Mouse (Mus musculus) ZHBTc4 (cell line): ENCODE results near the gene Dpy19l1.

Experiments used
- DNase-seq: peaks from one replicate; pipeline ENCODE4 v3.0.0-alpha.2; 2011; ENCODE audit warnings: low read depth, low spot score

Dpy19l1 gene

DNA sequence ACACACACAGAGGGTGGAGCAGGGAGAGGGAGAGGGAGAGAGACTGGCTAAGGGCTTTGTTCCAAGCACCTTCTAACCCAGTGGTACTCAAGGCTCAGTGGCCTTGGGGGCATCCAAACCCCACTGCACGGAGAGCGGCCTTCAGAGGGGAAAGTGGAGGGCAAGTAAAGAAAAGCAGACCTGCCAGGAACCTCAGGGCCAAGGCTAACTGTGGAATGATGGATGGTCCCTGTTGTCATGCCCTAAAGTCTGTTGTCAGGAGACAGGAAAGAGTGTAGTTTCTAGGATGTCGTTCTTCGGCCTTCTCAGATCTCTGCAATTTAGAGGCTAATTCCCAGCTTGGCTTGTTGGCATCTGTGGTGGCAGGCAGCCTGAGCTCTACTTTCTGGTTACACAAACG is 32.8 kb downstream of the Dpy19l1 start:
- DNase-seq = no peak

DNA sequence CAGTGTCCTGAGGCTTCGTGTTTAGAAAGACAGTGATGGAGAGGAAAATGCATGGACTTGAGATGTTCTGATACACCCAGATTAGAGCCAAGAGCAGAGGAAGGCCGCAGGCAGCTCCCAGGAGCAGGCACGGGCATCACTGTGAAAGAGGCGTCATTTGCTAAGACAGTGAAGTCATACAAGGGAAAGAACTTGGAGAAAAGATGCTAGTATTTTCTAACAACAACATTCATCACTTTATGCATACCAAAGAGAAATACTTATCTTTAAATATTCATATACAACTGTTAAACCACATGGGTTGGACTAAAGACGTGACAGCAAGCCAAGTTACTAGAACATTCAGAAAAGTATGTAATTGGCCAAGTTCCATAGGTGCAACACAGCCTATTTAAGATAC is 35.8 kb downstream of the Dpy19l1 start:
- no peak for DNase-seq

DNA sequence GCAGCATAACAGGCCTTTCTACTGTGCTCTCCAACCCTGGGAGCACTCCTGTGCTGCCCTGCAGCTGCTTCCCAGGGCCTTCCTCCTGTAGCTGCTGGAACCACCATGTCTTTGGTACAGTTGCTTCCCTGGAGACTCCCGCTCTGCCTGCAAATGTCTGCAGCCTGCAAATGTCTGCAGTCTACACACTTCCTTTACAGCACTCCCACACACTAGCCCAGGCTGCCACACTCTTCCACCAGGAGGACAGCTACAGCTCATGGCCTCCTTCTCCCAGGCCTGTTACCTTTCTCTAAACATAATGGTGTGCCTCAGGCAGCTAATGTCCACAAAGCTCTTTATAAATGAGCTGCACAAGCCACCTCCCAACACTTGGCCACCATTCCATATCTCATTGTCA is 36.3 kb downstream of the Dpy19l1 start:
- DNase-seq = no peak

DNA sequence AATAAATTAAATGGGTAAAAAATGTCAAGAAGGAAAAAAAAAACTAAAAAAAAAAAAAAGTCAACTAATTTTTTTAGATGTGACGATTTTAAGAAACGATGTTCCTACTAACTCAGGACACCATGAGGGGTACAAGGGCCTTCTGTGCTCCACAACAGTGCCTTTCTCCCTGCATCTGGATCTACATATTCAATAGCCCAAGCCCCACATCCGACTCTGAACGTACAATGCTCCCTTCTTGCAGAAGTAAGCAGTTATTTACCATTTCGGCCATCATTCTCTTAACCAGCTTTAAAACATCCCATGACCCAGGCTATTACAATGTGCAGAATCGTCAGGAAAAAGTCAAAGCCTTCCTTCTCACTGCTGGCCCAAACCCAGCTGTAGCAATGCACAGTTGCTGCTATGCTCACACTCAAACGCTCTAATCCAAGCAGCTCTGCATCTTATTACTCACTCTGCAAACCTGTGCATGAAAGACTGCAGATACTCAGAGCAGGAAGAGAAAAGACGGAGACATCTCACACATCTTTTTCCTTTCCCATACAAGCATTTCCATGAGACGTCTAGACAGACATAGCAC is 41.5 kb downstream of the Dpy19l1 start:
- no peak for DNase-seq

DNA sequence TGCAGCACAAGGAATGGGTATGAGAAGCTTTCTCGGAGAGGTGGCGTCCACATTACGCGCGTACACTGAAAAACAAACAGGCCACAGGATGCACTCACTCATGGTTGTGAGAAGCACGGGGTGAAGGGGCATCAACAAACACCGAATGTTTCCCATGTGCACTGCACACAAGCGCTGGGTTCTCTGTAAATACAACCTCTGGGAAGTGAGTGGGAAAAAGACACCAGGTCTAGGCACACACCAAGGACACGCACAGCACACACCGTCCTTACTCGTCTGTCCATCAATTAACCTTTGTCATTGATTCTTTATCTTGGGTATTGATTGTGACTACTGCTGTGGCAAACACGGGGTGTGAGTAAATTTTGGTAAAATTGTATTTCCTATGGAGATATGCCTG is 49.1 kb downstream of the Dpy19l1 start:
- no peak for DNase-seq

DNA sequence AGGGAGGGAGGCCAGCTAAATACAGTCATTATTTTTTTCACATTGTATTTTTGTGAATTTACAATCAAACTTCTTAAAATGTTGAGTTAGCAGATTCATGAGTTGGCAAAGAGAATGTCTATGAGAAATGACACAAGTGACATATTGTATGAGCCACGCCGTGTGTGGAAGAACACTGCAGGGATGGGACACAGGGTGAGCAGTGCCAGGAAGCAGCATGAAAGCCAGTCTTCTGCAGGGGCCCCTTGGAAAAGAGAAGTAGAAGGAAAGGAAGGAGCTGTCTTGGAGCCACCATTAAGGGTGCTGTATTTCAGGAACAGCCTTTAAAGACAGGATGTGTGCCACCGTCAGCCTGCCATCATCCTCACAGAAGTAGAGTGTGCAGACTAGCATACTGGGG is 52.0 kb downstream of the Dpy19l1 start:
- DNase-seq = no peak

DNA sequence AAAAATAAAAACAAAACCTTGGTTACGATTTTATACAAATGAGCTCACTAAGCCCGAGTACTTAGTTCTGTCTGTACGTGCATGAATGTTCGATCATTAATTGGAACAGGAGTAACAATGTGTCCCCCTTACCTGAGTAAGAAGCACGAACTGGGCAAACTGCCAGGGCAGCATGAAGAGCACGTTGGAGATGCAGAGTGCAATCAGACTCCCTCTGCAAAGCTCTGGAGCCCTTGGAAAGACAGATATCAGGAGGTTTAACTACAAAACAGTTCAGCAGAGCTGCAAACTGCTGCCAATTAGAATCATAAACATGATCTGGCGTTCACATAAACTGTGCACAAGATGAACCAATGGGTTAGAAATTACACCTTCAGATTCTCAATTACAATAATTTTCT is 52.4 kb downstream of the Dpy19l1 start:
- DNase-seq = no peak

DNA sequence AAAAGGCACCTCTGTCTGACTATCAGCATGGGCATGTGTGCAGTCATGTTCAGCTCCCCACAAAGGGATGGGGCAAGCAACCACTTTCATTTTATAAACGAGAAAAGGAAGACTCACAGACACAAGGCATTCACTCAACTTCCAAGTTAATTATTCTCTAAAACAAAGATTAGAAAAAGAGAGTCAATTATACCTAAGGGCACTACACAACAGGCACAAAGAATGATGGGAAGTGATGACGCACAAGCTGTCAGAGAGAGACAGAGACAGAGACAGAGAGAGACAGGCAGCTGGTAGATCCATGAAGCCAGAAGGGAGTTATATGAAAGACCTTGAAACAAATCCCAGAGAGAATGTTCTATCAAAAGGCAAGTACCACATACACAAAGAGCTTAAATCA is 68.0 kb downstream of the Dpy19l1 start:
- no peak for DNase-seq

DNA sequence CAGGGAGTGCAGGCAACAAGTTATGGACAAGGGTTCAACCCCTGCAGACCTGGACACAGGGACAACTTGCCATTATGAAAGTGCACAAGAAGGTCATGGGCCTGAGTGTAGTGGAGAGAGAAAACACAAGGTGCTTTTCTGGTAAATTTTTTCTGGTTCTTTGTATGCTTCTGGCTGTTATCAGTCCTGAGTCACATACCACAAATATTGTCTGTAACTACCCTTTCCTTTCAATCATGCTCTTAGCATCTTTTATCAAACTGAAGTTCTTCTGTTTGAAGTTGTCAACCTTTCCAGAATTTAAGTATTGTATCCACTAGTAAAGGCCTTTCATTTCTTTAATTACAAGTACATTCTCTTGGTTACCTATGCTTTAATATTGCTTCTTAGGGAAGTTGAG is 73.2 kb downstream of the Dpy19l1 start:
- DNase-seq = no peak

DNA sequence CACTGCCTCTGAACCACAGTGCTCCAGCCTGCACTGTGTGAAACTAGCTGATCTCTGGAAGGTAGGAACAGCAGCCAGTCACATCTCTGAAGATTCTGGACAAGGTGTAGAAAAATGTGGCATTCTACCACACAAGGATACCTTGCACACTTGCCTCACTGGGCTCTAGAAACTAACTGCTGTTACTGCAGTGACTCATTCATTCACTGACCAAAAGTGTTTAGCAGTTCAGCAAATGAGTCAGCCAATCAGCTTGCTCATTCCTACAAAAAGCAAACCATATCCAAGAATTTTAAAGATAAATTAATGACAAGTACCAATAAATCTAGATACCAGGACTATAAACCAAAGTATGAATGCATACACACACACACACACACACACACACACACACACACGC is 77.3 kb downstream of the Dpy19l1 start:
- no peak for DNase-seq

DNA sequence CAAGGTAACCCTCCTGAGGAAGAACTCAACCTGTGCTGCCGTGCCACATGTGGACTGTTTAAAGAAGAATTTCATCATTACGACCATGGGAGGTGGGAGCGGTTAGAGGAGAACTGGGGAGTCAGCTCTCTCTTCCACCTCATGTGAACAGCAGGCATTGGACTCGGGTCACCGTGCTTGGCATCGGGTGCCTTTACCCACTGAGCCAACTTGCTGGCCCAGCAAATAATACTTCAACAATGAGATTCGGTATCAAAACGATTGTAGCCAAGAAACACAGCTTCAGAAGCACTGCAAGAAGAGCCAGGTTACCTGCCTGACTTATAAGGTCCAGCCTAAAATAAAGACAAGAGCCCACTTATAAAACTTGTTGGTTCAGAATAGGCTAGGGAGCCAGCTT is 79.7 kb downstream of the Dpy19l1 start:
- no peak for DNase-seq

DNA sequence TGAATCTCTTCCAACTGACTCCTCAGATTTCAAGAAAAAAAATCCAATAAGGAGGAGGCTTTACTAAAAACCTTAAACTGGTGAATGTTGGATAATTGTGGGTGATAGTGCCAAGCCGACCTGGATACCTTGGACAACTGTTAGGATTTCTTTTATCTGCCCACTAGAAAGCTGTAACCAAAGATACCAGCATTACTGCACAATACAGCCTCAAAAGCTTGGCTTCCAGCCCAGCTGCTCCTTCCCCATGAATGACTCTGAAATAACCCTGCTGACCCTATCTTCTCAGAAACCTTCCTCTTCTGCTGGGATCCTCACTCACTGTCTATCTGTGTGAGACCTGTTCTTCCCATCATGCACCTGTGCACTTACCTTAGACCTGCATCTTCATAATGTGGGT is 81.1 kb downstream of the Dpy19l1 start:
- DNase-seq = no peak

DNA sequence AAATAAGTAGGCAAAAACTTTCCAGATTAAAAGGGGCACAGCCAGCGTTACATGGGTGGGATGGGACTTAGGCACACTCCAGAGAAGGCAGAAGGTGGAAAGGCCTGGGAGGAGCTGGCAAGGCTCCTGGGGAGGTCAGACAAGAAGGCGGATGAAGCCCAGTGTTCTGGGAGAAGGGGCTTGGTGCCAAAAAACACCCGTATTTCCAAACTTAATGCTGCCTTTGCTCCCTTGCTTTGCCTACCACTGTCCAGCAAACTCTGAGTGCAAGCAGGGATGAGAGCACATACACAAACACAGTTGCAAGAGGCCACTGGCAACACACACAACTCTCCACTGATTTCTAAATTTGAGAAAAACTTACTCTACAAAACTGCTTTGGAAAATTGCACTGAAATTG is 81.7 kb downstream of the Dpy19l1 start:
- DNase-seq = no peak

DNA sequence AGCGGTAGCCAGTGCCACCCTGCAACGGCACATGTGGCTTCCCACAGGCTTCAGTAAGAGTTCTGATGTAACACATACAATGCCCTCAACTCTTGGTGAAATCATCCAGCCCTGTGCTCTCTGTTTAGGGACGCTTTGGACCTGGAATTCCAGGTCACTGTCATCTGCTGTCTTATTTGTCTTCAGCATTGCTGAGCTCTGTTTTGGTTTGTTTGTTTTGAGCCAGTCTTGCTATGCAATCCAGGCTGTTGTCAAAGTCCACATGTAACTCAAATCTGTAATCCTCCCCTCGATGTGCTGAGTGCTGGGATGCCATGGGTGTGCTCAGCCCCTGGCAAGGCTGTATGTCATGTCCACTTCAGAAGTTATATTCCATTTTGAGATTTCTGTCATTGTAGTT is 82.8 kb downstream of the Dpy19l1 start:
- DNase-seq = no peak

DNA sequence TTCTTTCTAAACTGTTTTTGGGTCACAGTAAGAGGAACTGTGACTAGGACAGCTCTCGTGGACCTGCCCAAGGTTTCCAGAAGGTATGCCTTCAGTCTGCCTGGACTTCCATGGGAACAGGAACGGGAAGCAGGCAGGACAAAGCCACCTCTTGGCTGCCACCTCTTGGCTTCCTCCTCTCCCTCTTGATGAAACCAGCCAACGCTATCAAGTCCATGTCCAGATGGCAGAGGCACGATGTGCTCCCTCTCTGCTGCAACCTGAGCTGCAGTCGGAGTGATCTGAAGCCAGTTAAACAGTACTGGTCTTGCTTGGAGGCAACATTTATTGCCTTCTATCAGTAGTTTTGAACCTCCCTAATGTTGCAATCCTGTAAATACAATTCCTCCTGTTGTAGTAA is 84.7 kb downstream of the Dpy19l1 start:
- DNase-seq = no peak

DNA sequence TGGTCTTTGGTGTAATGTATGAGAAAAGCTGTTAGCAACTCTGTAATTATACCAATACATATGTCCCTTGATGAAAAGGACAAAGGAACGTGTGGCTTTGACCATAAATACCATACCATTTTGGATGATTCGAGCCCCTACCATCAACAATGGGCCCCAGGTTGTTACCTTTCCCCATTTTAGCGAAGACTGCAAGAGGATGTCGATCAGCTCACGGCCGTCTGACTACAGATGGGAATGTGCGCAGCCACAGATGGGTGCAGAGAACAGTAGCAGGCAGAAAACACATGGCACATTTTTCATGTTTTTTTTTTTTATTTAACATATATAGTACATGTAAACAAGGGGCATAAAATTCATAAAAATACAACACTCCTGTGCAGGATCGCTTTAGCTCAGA is 91.5 kb downstream of the Dpy19l1 start:
- DNase-seq = no peak

DNA sequence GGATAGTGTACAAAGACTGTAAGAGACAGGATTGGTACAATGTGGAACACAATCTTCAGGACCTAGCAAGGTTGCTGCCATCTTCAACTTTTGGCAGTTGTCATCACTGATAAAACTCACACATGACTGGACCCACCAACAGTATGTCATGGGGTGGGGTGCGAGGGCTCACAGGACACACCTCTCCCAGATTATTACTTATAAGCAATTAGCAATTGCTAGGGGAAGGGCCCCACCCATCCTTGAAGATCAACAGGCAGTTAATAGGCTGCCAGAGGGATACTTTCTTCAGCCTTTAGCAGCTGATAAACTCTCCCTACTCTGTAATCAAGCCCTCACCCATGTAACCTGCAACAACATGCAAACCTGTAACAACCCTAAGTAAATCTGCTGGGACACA is 92.5 kb downstream of the Dpy19l1 start:
- DNase-seq = no peak

DNA sequence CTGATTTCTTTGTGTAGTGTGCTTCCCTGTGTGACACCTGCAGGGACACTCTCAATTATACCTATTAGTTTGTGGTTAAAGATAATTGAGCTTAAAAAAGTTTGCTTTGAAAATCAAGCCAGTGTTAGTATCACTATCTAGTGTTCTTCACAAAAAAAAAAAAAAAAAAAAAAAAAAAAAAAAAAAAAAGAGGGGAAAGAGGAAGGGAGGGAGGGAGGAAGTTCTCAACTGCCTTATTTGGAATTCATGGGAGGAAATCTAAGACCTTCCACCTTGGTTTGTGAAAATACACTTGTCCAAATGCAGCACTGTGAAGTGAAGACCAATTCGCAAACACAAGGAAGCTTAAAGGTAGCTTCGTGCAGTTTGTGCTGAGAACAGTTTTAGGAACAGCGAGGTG is 94.9 kb downstream of the Dpy19l1 start:
- no peak for DNase-seq

DNA sequence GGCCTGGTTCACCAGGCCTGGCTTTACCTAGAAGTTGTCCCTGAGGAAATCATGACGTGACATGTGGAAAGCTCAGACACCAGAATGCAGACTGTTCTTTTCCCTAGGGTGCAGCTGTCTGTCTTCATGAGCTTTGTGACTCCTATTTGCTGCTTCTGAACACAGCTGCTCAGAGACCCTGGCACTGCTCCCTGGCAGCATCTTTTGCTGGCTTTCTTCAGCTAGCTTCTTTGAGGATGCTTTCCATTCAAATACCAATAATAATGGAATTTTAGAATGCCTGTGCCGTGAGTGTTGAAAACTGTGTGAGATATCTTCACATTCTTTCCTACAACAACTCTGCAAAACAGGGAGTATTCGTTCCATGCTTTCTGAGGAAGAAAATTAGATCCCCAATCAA is 108.8 kb downstream of the Dpy19l1 start:
- no peak for DNase-seq

DNA sequence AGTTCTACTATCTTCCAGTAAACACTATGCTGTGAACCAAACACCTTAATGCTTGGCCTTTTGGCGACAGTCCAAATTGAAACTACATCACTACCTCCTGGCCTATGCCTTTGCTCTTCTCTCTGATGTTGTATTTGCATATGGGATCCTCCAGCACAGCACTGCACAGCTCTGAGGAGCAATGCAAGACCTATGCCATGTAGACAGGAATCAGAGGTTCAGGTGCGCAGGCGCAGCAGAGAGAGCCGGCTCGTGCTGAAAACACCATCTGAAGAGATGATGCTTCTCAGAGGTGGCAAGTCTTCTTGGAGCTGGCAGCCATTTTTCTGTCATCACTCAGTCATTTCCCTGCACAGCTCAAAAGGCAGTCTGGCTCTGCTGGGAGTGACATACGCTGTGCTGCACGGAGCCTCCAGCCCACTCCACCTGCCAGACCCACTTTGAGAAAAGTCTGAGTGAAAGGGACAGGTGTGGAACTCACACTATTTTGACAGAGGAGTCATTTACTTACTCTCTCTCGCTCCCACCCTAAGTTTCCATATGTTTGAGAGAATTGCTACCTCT is 112.1 kb downstream of the Dpy19l1 start:
- DNase-seq = no peak

DNA sequence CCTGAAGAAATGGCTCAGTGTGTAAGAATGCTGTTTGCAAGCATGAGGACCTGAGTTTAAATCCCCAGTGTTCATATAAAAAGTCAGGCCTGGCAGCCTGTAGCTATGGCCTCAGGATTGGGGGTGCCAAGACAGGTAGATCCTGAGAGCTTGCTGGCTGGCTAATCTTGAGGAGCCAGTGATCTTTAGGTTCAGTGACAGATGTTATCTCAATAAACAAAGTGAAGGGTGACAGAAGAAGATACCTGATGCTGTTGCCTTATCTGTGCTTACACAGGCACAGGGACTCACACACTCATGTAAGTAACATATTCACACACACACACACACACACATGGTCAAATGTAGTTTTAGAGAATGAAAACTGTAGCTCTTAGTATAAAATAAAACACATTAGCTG is 115.7 kb downstream of the Dpy19l1 start:
- DNase-seq = no peak

DNA sequence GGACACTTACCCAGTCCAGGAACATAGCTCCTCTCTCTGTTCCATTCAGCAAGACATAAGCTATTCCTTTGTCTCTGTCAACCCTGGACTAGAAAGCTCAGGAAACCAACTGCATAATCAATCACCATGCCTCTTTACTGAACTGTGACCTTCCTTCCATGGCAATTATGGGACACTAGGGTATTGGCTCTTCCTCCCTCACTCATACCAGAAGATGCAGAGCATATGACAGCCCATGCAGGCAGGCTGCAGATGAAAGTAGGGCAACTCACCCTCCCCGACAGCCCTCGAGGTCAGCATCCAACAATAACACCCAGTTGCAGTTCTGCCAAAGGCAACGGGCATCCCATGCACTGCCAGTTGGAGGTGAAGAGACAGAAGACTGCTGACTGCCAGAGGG is 123.6 kb downstream of the Dpy19l1 start:
- no peak for DNase-seq

DNA sequence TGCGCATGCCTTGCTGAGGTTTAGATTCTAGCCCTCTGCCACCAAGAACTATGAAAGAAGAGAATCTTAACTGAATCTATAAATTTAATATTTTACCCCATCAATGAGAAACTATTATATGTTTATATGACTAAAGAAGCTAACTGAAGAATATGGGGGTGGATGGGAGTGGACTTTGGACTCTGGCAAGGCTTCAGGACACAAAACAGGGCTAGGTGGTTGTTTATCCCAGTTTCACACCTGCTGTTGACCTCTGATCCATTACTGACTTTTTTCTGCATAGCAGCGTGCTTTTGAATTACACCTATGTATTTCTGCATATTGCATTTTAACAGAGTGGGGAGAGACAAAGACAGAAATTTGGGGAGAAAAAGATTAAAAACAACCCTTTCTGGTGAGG is 124.1 kb downstream of the Dpy19l1 start:
- no peak for DNase-seq
